Mouse (Mus musculus): ENCODE results near the gene Tbc1d12.

Gene Tbc1d12

DNA sequence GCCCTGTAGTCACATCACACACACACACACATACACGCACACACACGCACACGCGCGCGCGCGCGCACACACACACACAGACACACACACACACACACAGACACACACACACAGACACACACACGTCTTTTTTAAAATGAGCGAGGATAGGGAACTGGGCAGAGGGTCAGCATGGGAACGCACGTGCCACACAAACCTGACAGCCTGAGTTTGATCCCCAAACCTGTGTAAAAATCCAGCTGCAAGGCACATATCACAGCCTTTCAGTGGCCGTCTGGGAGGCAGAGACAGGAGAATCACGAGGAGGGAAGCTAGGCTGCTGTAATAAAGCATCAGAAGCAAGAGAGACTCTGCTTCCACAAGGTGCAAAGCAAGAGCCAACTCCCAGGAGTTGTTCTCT, 78.5 kb downstream of the Tbc1d12 start:
- no peak for DNase-seq (ENCODE audit: low read depth, low spot score)

DNA sequence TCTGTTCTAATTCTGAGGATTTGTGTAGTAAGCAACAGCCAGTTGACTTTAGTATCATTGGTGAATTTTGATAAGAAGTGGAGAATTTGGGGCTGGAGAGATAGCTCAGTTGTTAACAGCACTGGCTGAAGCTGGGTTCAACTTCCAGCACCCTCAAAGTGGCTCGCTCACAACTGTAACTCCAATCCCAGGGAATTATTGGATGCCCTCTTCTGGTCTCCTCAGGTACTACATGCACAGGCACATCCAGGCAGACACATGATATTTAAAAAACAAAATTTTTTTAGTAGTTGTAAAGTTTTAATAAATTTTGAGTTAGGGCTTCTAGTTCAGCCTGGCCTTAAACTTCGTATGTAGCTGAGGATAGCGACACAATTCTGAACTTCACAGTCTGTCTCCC, 79.3 kb downstream of the Tbc1d12 start:
- DNase-seq (ENCODE audit: low read depth, low spot score), result peak; percentile 57

DNA sequence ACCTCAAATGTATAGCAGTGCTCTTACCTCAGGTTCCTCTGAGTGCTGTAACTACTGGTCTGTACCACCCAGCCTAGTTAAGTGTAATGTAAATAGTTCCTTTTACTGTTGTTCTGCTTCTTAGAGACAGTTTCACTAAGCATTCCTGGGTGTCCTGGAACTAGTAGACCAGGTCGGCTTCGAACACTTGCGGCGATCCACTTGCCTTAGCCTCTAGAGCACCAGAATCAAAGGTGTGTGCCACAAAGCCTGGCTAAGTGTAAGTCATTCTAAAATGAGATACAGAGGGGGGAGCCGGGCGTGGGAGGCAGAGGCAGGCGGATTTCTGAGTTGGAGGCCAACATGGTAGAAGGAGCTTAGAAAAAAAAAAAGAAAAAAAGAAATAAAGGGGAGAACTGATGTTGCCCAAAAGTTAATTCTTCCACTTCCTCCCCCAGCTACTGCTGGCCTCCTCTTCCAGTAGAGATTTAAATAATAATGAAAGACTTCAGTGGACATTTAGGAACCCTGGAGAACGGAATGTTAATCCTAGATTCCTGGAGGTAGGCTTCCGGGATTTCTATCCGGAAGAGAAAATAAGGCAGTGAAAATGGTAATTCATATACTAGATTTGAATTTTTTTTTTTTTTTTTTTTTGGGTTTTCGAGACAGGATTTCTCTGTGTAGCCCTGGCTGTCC, 92.2 kb downstream of the Tbc1d12 start:
- DNase-seq (ENCODE audit: low read depth, low spot score), result no peak

DNA sequence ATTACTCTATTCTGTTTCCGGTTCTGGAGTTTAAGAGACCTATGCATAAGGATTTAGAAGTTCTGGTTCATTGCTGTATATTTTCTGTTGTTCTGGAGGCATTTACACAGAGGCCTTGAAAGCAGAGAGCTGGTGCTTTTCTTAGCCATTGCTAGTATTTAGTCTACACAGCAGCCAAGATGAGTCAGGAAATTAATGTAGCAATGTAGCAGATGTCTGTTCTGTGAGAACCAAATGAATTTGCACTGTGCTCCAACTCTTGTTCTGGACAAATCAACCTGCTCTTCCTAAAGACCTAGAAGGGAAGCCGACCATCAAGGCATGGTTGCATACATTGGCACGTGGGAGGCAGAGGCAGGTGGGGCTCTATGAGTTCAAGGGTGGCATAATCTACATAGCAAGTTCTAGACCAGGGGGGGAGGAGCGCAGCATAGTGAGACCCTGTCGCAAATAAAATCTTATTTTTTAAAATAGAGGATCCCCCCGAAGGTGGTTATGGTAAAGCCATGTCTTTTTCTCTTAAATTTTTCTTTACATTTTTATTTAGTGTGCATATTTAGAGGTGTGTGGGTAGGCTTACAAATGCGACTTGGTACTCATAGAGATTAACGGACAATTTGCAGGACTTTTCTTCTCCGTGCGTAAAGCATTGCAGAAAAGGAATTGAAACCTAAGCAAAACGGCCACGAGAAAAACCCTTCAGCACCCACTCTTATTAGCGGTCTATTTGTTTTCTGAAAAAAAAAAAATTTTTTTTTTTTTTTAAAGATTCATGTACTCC, 93.3 kb downstream of the Tbc1d12 start:
- DNase-seq (ENCODE audit: low read depth, low spot score), result peak; percentile 71

DNA sequence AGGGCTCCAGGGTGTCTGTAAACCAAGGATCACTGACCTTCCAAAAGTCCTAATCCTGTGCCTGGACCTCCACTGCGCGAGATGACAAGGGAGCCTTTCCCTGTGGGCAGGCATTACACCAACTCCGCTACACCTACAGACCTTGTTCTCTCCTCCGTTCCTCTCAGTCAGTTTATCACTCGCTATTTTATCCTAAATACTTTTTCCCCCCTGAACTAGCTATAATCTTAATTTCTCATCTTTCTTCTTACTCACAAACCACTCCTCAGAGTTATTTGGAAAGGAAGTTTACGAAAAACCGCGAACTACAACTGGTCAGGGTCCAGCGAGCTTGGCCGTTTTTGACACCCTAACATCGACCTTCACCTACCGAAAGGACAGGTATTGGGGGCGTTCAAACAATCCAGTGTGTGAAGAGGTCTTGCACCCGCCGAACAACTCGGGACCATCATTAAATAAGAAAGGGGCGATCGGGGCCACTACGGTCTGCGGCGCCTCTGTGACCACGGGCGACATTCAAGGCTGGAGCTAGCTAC, 93.9 kb downstream of the Tbc1d12 start:
- peak; percentile 24 for DNase-seq (ENCODE audit: low read depth, low spot score)

DNA sequence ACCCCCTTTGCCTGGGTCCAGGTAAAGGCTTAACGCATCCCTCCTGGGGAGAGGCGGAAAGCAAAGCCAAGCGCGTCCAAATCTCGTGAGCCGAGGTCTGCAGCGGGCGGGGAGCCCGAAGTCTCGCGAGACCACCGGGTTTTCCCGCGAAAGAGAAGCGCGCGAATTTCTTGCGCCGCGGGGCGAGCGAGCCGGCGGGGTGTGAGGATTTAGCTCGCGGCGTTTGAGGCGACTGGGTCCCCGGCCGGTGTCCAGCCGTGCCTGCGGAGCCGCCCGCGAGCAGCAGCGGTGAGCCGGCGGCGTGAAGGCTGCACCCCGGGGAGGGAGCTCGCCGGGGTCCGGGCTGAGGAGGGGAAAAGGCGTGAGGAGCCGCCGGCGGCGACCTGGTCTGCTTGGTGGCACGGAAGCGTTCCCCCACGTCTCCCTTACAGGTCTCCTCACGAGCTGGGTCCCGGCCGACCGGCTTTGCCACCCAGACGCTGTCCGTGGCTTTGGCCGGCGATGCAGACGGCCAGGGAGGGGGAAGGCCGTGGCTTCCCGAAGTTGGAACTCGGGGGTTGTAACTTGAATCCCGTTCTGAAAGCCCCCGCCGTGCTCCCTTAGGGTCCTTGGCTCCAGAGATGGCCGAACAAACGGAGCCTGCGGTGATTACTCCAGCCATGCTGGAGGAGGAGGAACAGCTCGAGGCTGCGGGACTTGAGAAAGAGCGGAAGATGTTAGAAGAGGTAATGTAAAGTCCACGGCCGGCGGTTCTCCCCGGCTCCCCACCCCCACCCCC, 94.6 kb downstream of the Tbc1d12 start, which contains the start of gene Hells:
Hells (plus strand) TSS at position 128 of the 778 bp plus-strand sequence.
- DNase-seq (ENCODE audit: low read depth, low spot score), result peak; percentile 92

DNA sequence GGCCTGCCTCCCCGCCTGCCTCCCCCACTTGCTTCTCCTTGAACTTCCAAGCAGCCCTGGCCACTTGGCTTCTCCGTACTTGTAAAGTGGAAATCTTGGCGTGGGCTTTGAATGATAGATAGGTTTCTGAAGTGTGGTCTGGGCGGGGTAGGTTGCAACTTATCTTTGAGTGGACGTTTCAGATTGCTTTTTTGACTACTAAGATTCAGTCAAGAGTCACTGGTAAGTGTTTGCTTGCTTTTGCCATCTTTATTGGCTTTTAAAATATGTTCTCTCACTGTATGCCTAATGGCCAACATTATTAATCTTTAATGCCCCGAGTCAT, 95.1 kb downstream of the Tbc1d12 start:
- DNase-seq (ENCODE audit: low read depth, low spot score), result no peak

DNA sequence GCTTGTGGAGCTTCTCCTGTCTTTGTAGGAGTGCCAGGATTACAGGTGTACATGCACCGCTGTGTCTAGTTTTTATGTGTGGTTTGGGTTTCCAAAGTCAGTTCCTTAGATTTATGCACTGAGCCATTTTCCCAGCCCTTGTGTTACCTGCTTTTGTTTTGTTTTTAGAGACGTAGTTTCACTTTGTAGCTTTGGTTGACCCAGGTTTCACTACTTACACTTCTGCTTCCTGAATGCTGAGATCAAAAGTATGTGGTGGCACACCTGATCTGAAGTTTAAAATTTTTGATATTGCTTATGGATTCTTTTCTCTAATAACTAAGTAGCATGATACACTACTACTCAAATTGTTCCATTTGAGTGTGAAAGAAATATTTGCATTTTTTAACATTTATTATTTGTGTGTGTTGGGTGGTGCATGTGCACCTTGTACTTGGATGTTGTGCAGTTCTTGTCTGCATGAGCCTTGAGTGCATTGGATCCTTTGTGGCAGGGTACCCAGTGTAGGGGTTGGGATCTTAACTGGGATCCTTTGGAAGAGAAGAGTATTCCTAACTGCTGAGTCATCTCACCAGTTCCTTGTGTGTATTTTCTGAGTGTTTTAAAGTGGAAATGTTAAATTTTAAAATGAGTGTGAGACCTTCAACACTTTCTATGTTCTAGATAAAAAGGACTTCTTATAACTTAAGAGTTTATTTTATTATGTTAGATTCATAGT, 108.4 kb downstream of the Tbc1d12 start:
- DNase-seq (ENCODE audit: low read depth, low spot score), result no peak

Data from brain, adult 2 months (tissue).